Mouse (Mus musculus) midbrain, embryonic 16.5 days (tissue): Measurements from ENCODE around the gene Adcy7. TPM values are rescaled to one million over a fixed set of nuclear protein-coding genes. Genes with fewer than 3 reads are reported as not detected.

Source experiments
- ATAC-seq: fragments of 200-750 bp; cut with Nextera tagmentation; 2 replicates; pipeline ENCODE4 v1.8.0; 2017; ENCODE audit warnings: moderate TSS enrichment
- H3K27ac ChIP-seq: fragments of 300-500 bp; sonication (generic); 2 replicates; pipeline ENCODE4 v1.5.1; 2014; ENCODE audit warnings: mild to moderate bottlenecking, low read length, mixed read lengths
- H3K27me3 ChIP-seq: fragments of 300-500 bp; sonication (generic); 2 replicates; pipeline ENCODE4 v1.6.1; 2014; ENCODE audit warnings: low read depth, low read length, mixed read lengths; ENCODE audit not compliant: control insufficient read depth, insufficient read depth
- H3K36me3 ChIP-seq: fragments of 300-500 bp; sonication (generic); 2 replicates; pipeline ENCODE4 v1.6.1; 2014; ENCODE audit warnings: mild to moderate bottlenecking, low read length, moderate library complexity, mixed read lengths; ENCODE audit not compliant: control insufficient read depth, insufficient read depth
- H3K4me1 ChIP-seq: fragments of 300-500 bp; sonication (generic); 2 replicates; pipeline ENCODE4 v1.6.1; 2014; ENCODE audit warnings: mild to moderate bottlenecking, low read length, mixed read lengths; ENCODE audit not compliant: control insufficient read depth, insufficient read depth
- H3K4me2 ChIP-seq: fragments of 300-500 bp; sonication (generic); 2 replicates; pipeline ENCODE4 v1.6.1; 2014; ENCODE audit warnings: mild to moderate bottlenecking, low read length, mixed read lengths
- H3K4me3 ChIP-seq: fragments of 300-500 bp; sonication (generic); 2 replicates; pipeline ENCODE4 v1.5.1; 2014; ENCODE audit warnings: low read depth, mild to moderate bottlenecking, low read length, moderate library complexity, mixed read lengths
- H3K9ac ChIP-seq: fragments of 300-500 bp; sonication (generic); 2 replicates; pipeline ENCODE4 v1.6.1; 2014; ENCODE audit warnings: low read depth, low read length, mixed read lengths
- H3K9me3 ChIP-seq: fragments of 300-500 bp; sonication (generic); replicated peaks from 2 replicates; pipeline ENCODE4 v1.6.1; 2014; ENCODE audit warnings: mild to moderate bottlenecking, low read length, mixed read lengths; ENCODE audit not compliant: control insufficient read depth, poor library complexity, severe bottlenecking
- WGBS: fragments of 180-500 bp; shearing (Covaris S2); extraction: QIAGEN DNeasy Blood & Tissue Kit; methylation state at CpG from one replicate; pipeline ENCODE4 v1.1.7; 2014; 5-methylcytosine and 5-hydroxymethylcytosine counted together
- polyA plus RNA-seq: library from polyadenylated mRNA; unstranded; fragments of >200 nt; fragmentation: Nextera tagmentation; extraction: Ambion mirVana; gene quantifications from 2 replicates; pipeline ENCODE4 v1.2.1, GENCODE M21; 2015

Gene Adcy7
- polyA plus RNA-seq, 1 experiment from 2014 or later, result 6.6 TPM

DNA sequence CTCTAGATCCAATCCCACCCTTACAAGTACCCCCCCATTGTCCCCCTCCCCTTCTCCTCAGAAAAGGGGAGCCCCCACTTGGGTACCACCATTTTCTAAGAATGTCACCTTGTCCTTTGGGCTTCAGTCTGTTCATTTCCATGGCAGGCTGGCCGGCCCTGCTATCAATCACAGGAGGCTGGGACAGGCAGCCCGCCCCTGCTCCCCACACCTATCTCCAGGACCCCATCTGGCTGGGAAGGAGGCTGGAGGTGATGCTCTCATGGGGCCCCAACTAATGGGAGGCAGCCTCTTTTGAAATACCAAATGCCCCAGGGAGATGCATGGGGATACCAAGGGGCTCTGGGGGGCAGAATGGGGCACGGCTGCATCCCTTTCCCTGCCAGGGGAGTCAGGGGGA, 20.7 kb downstream of the Adcy7 start:
- H3K27ac ChIP-seq, result no peak overlapping the region
- H3K4me2 ChIP-seq, result no peak overlapping the region
- H3K36me3 ChIP-seq, result no peaks in the 10 kb centered on the region
- H3K9me3 ChIP-seq, result no peaks in the 10 kb centered on the region
- no peaks in the 10 kb centered on the region for H3K4me1 ChIP-seq
- ATAC-seq, result no peak
- no peak overlapping the region for H3K4me3 ChIP-seq
- H3K9ac ChIP-seq, result no peak overlapping the region
- 97% methylated on average over 3 of the region's 3 CpGs for WGBS
- H3K27me3 ChIP-seq, result no peaks in the 10 kb centered on the region

DNA sequence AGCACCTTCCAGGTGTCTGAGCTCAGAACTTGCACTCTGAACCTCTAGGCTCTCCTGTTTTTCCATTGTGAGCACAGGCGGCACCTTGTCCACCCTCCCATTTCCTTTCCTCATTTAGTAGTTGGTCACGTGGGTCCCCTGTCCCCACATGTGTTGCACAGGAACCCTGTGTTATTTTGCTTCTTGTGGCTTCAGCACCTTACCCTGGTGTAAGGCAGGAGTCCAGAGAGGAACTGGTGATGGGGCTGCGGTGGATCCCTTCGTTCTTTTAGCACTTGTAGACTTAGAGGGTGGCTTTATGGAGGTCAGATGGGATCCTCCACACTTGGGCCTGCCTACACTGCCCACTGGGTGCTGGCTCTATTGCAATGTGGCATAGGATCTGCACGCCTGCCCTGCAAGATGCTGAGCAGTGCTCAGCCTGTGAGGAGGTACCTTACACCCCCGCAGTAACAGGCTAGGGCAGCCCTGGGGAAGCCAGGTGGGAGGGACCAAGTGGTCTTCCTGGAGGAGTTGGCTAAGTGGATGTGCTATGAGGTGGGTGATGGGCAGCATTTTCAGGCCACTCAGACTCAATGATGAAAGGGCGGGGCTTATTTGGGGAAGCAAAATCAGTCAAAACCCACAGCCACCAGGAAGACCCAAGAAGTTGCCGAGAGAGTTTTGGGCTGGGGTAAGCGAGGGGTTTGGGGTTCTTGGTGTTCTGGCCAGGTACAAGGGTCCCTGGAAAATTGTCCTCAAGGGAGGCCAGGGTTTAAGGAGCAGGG, 21.6 kb downstream of the Adcy7 start:
- Histone ChIP-seq H3K27ac (no peak overlapping the region), H3K36me3 (no peaks in the 10 kb centered on the region), H3K9ac (no peak overlapping the region), H3K4me2 (no peak overlapping the region), H3K27me3 (no peaks in the 10 kb centered on the region), H3K9me3 (no peaks in the 10 kb centered on the region), H3K4me3 (no peak overlapping the region), H3K4me1 (no peaks in the 10 kb centered on the region)
- no peak for ATAC-seq
- WGBS, result 91% methylated on average over 9 of the region's 9 CpGs

DNA sequence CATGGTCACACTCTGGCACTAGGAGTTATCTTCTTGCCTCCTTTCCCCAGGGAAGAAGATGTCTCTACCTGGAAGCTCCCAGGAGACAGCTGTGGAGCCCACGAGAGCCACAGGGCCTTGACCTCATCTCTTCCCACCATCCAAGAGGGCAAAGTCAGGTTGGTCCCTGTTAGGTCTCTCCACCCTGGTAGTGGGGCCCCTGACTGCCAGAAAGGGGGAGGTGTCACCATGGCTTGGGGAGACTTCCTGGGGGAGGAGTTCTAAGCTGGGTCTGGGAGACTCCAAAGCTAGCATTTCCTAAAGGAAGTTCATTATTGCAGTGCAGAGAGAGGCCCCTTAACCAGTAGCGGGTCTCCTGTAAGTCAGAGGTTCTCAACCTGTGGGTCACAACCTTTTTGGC, 22.8 kb downstream of the Adcy7 start:
- ATAC-seq, result no peak
- Histone ChIP-seq H3K9ac (no peak overlapping the region), H3K36me3 (no peaks in the 10 kb centered on the region), H3K4me1 (no peaks in the 10 kb centered on the region), H3K27me3 (no peaks in the 10 kb centered on the region), H3K4me2 (no peak overlapping the region), H3K27ac (no peak overlapping the region), H3K4me3 (no peak overlapping the region), H3K9me3 (no peaks in the 10 kb centered on the region)
- 100% methylated on average over 2 of the region's 2 CpGs for WGBS

DNA sequence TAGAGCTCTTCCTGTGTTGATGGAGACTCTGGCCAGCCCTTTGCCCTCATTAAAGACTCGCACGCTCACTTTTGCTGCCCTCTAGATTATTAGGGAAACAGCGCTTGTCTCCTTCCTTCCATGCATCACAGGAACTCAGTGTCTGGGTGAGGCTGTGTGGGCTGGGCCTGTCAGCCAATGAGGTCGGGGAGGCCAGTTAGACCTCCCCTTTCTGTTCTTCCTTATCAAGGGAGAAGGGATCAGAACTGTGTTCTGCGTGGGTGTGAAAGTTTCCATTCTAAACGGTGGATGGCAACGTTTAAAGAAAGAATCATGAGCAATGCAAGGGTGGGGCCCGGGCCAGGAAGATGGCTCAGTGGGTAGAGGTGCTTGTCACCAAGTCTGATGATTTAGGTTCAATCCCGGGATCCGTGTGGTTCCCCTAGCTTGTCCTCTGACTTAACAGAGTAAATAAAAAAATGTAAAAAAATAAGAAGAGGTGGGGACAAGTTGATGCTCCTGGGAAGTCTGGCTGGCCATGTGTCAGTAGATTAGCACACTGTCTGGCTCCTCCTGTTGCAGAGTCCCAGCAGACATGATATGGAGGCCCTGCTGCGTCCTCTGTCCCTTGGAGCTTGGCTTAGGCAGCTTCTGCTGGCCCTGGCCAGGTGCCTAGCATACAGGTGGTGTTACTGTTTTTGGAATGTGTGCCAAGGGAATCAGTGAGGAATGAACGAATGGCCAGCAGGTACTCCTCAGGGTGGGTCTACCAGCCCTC, 26.0 kb downstream of the Adcy7 start:
- Histone ChIP-seq H3K4me1 (no peaks in the 10 kb centered on the region), H3K27me3 (no peaks in the 10 kb centered on the region), H3K36me3 (no peaks in the 10 kb centered on the region), H3K9me3 (no peaks in the 10 kb centered on the region), H3K9ac (no peak overlapping the region), H3K27ac (no peak overlapping the region), H3K4me2 (no peak overlapping the region), H3K4me3 (no peak overlapping the region)
- WGBS, result 73% methylated on average over 12 of the region's 12 CpGs
- ATAC-seq, result no peak

DNA sequence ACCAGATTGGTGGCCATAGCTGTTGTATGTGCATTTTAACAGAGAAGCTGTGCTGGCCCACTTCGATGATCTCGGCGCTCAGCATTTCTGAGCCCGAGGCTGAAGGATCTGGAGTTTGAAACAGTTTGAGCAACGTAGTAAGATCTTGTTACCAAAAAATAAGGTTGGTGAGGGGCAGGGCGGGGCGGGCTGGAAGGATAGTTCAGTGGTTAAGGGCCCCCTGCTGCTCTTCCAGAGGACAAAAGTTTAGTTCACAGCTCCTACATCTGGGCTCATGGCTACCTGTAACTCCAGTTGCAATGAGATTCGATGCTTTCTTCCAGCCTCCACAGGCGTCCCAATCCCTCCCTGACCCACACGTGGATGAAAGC, 26.5 kb downstream of the Adcy7 start:
- Histone ChIP-seq H3K36me3 (no peaks in the 10 kb centered on the region), H3K4me1 (no peaks in the 10 kb centered on the region), H3K9ac (no peak overlapping the region), H3K4me3 (no peak overlapping the region), H3K27me3 (no peaks in the 10 kb centered on the region), H3K27ac (no peak overlapping the region), H3K9me3 (no peaks in the 10 kb centered on the region), H3K4me2 (no peak overlapping the region)
- WGBS, result 87% methylated on average over 10 of the region's 10 CpGs
- no peak for ATAC-seq

DNA sequence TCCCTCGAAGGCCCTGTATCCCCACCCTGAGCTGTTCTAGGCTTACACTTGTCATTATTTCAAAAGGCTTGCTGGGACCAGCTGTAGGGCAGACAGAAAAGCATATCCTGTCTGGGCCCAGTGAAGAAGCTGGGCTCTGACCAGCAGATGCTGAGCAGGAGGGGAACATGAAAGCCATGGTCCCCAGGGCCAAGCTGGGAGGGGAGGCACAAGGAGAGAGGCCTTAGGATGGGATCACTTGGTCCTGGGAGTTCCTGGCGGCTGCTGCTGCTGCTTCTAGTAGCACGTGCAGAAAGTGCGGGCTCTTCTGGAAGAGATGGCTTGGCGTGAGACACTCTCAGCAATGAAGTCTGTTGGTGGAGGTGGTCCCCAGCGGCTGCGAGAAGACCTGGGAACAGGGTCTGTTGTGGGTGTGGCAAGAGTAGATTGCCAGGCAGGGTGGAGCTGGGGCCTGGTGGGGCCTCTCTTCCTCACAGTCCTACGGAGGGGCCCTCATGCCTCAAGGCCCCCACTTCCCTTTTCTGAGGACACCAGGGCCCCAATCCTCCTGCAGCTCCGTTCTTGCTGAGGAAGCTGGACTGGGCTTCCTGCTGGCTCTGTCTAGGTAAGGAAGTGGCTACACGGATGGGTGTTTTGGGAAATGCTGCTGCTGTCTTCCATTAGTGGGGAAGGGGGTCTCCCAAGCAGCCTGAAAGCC, 27.9 kb downstream of the Adcy7 start:
- Histone ChIP-seq H3K9ac (no peak overlapping the region), H3K4me2 (no peak overlapping the region), H3K27me3 (no peaks in the 10 kb centered on the region), H3K27ac (no peak overlapping the region), H3K36me3 (no peaks in the 10 kb centered on the region), H3K9me3 (no peaks in the 10 kb centered on the region), H3K4me1 (no peaks in the 10 kb centered on the region), H3K4me3 (no peak overlapping the region)
- ATAC-seq, result no peak
- 82% methylated on average over 10 of the region's 10 CpGs for WGBS

DNA sequence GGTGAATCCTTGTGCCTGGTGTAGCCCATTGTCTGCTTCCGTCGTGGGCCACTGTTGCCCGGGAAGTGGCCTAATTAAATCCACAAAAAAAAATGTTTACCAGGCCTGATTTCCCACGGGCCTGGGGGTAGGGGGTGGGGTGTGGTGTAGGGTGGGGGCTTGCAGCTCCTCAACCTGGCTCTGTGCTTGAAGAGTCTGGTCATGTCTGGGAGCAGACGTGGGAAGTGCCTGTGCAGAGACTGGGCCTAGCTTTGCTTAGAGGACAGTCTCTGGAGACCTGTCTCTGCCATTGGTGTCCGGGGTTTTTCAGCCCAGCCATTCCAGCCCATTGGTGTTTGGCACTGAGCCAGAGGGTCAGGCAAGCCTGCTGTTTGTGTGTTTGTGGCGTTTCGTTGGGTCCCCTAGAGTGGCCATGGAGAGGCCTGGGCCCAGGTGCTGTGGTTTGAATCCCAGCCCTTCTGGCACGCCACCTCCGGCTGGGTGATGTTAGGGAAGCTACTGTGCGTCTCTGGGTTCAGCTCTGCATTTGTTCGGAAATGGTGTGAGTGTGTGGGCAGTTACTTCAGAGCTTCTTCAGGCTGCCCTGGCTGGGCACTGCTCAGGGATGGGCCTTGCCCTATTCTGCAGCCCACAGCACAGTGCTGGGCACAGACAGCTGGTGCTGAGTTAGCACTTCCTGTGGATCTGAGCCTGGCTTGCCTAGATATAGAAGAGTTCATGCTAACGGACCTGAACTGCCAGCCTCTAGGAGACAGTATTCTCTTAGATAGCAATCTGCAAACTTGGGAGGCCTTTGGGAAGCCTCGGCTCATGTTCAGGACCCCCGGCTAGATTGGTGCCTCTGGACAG, 29.6 kb downstream of the Adcy7 start:
- H3K4me2 ChIP-seq, result no peak overlapping the region
- ATAC-seq, result no peak
- WGBS, result 56% methylated on average over 15 of the region's 15 CpGs

DNA sequence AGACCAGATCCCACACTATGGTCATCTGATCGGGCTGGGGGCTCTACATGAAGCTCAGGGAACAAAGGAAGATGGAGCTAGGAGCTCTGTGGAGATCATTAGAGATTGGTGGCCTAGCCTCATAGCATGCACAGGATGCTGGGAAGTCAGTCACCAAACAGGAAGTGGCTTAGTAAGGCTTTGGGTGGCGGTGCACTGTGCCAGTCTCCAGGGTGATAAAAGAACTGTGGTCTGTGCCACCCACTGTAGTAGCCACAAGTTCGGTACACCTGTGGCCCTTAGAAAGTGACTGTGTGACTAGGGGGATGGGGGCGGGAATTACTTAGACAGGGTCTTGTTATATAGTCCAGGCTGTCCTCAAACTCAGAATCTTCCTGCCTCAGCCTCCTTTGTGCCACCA, 33.6 kb downstream of the Adcy7 start:
- 89% methylated on average over 4 of the region's 4 CpGs for WGBS
- Histone ChIP-seq H3K9ac (no peak overlapping the region), H3K27ac (no peak overlapping the region), H3K27me3 (no peaks in the 10 kb centered on the region), H3K9me3 (no peaks in the 10 kb centered on the region), H3K4me2 (no peak overlapping the region), H3K36me3 (no peaks in the 10 kb centered on the region), H3K4me1 (no peaks in the 10 kb centered on the region), H3K4me3 (no peak overlapping the region)
- ATAC-seq, result no peak

More for the DNA sequence above, 29.6 kb downstream of the Adcy7 start:
- Histone ChIP-seq H3K9me3 (no peaks in the 10 kb centered on the region), H3K4me3 (no peak overlapping the region), H3K9ac (no peak overlapping the region), H3K27me3 (no peaks in the 10 kb centered on the region), H3K27ac (no peak overlapping the region), H3K4me1 (no peaks in the 10 kb centered on the region), H3K36me3 (no peaks in the 10 kb centered on the region)
